Mouse (Mus musculus) intestine, embryonic 14.5 days (tissue): ENCODE results near the gene Vgll4. TPM values are rescaled to one million over a fixed set of nuclear protein-coding genes. Genes with fewer than 3 reads are reported as not detected.
A peak's percentile ranks its signal among the peaks of the same experiment; 100 is the strongest.

Source experiments
- ATAC-seq: fragments of 200-750 bp; cut with Nextera tagmentation; replicated peaks from 2 replicates; pipeline ENCODE4 v1.8.0; 2017; ENCODE audit warnings: low read depth, moderate number of reproducible peaks, moderate TSS enrichment, moderate library complexity; ENCODE audit not compliant: low FRiP score, low TSS enrichment
- DNase-seq: peaks from one replicate; pipeline ENCODE4 v3.0.0-alpha.2; 2018; ENCODE audit warnings: low spot score
- H3K27ac ChIP-seq: fragments of 300-500 bp; sonication (generic); 2 replicates; pipeline ENCODE4 v1.5.1; 2014; ENCODE audit warnings: low read depth, mild to moderate bottlenecking, control low read depth
- H3K27me3 ChIP-seq: fragments of 300-500 bp; sonication (generic); replicated peaks from 2 replicates; pipeline ENCODE4 v1.6.1; 2014; ENCODE audit warnings: low read length, control low read depth; ENCODE audit not compliant: control insufficient read depth, insufficient read depth
- H3K36me3 ChIP-seq: fragments of 300-500 bp; sonication (generic); 2 replicates; pipeline ENCODE4 v1.6.1; 2014; ENCODE audit warnings: low read length, control low read depth; ENCODE audit not compliant: control insufficient read depth, insufficient read depth
- H3K4me1 ChIP-seq: fragments of 300-500 bp; sonication (generic); replicated peaks from 2 replicates; pipeline ENCODE4 v1.6.1; 2014; ENCODE audit warnings: low read length, control low read depth, mixed read lengths; ENCODE audit not compliant: control insufficient read depth, insufficient read depth
- H3K4me2 ChIP-seq: fragments of 300-500 bp; sonication (generic); 2 replicates; pipeline ENCODE4 v1.6.1; 2014; ENCODE audit warnings: low read length
- H3K4me3 ChIP-seq: fragments of 300-500 bp; sonication (generic); 2 replicates; pipeline ENCODE4 v1.5.1; 2014; ENCODE audit warnings: low read depth, low read length, control low read depth, mixed read lengths
- H3K9ac ChIP-seq: fragments of 300-500 bp; sonication (generic); 2 replicates; pipeline ENCODE4 v1.6.1; 2014; ENCODE audit warnings: mild to moderate bottlenecking, low read length
- H3K9me3 ChIP-seq: fragments of 300-500 bp; sonication (generic); 2 replicates; pipeline ENCODE4 v1.6.1; 2016; ENCODE audit warnings: low read length, control low read depth; ENCODE audit not compliant: control insufficient read depth
- whole genome bisulfite sequencing: fragments of 180-500 bp; shearing (Covaris S2); extraction: QIAGEN DNeasy Blood & Tissue Kit; methylation state at CpG from one replicate; pipeline ENCODE4 v1.1.7; 2014; 5-methylcytosine and 5-hydroxymethylcytosine counted together
- polyA plus RNA-seq: library from polyadenylated mRNA; unstranded; fragments of >200 nt; fragmentation: Nextera tagmentation; extraction: Ambion mirVana; gene quantifications from 2 replicates; pipeline ENCODE4 v1.2.1, GENCODE M21; 2014

The Vgll4 gene
- polyA plus RNA-seq, 1 experiment from 2014 or later, result 72.0 TPM

- no peak overlapping the region for H3K9ac ChIP-seq
- no peaks in the 10 kb centered on the region for H3K36me3 ChIP-seq
- no peak overlapping the region for H3K27ac ChIP-seq
- no peaks in the 10 kb centered on the region for H3K27me3 ChIP-seq
- H3K9me3 ChIP-seq, result no peaks in the 10 kb centered on the region
- WGBS, result 87% methylated on average over 4 of the region's 4 CpGs
- DNase-seq (no peak), ATAC-seq (no peak)
- H3K4me3 ChIP-seq, result no peak overlapping the region
- H3K4me1 ChIP-seq, result no peaks in the 10 kb centered on the region
- no peak overlapping the region for H3K4me2 ChIP-seq
Measured at GRCm38 (mm10) chr6:114991909-114992308, 22.1 kb upstream of the Vgll4 start.

GRCm38 (mm10) chr6:114988619-114988980 lies 18.8 kb upstream of the Vgll4 start:
- H3K27ac ChIP-seq, result no peak overlapping the region
- ATAC-seq, result no peak
- no peaks in the 10 kb centered on the region for H3K27me3 ChIP-seq
- no peaks in the 10 kb centered on the region for H3K9me3 ChIP-seq
- H3K9ac ChIP-seq, result no peak overlapping the region
- no peak overlapping the region for H3K4me3 ChIP-seq
- H3K36me3 ChIP-seq, result no peaks in the 10 kb centered on the region
- no peak for DNase-seq
- no peaks in the 10 kb centered on the region for H3K4me1 ChIP-seq
- WGBS, result 65% methylated on average over 3 of the region's 3 CpGs
- no peak overlapping the region for H3K4me2 ChIP-seq

GRCm38 (mm10) chr6:114987966-114988618 lies 18.3 kb upstream of the Vgll4 start:
- Histone ChIP-seq H3K4me2 (no peak overlapping the region), H3K36me3 (no peaks in the 10 kb centered on the region), H3K9me3 (no peaks in the 10 kb centered on the region), H3K9ac (no peak overlapping the region), H3K27me3 (no peaks in the 10 kb centered on the region), H3K4me3 (no peak overlapping the region), H3K27ac (no peak overlapping the region), H3K4me1 (no peaks in the 10 kb centered on the region)
- 60% methylated on average over 7 of the region's 7 CpGs for WGBS
- ATAC-seq (peak; percentile 48; the same call in 1 of the 2 replicates), DNase-seq (no peak)

GRCm38 (mm10) chr6:114982671-114983070 lies 12.9 kb upstream of the Vgll4 start:
- DNase-seq (no peak), ATAC-seq (no peak)
- Histone ChIP-seq H3K27ac (no peak overlapping the region), H3K36me3 (no peaks in the 10 kb centered on the region), H3K4me2 (no peak overlapping the region), H3K27me3 (no peaks in the 10 kb centered on the region), H3K4me3 (no peak overlapping the region), H3K4me1 (no peaks in the 10 kb centered on the region), H3K9me3 (no peaks in the 10 kb centered on the region), H3K9ac (no peak overlapping the region)
- 68% methylated on average over 7 of the region's 7 CpGs for WGBS

GRCm38 (mm10) chr6:114979715-114980114 lies 9.9 kb upstream of the Vgll4 start:
- ATAC-seq, result no peak
- H3K4me1 ChIP-seq, result no peaks in the 10 kb centered on the region

GRCm38 (mm10) chr6:114976915-114977419 lies 7.2 kb upstream of the Vgll4 start:
- DNase-seq (no peak), ATAC-seq (no peak)
- Histone ChIP-seq H3K9me3 (no peaks in the 10 kb centered on the region), H3K4me2 (no peak overlapping the region), H3K27me3 (no peaks in the 10 kb centered on the region), H3K4me1 (no peaks in the 10 kb centered on the region), H3K9ac (no peak overlapping the region), H3K27ac (no peak overlapping the region), H3K36me3 (no peaks in the 10 kb centered on the region), H3K4me3 (no peak overlapping the region)
- WGBS, result 65% methylated on average over 7 of the region's 7 CpGs

More at GRCm38 (mm10) chr6:114979715-114980114, 9.9 kb upstream of the Vgll4 start:
- no peak overlapping the region for H3K4me3 ChIP-seq
- DNase-seq, result no peak
- no peak overlapping the region for H3K4me2 ChIP-seq
- no peak overlapping the region for H3K27ac ChIP-seq
- H3K36me3 ChIP-seq, result no peaks in the 10 kb centered on the region
- no peak overlapping the region for H3K9ac ChIP-seq
- no peaks in the 10 kb centered on the region for H3K9me3 ChIP-seq
- H3K27me3 ChIP-seq, result no peaks in the 10 kb centered on the region
- 81% methylated on average over 1 of the region's 1 CpGs for WGBS

- Histone ChIP-seq H3K27ac (no peak overlapping the region), H3K36me3 (no peaks in the 10 kb centered on the region), H3K4me1 (0 out of 2 replicates have a peak, but pooled peaks cover 4% of the 10 kb centered on the region), H3K4me3 (no peak overlapping the region), H3K9me3 (no peaks in the 10 kb centered on the region), H3K27me3 (0 out of 2 replicates have a peak, but pooled peaks cover 1% of the 10 kb centered on the region), H3K4me2 (no peak overlapping the region), H3K9ac (no peak overlapping the region)
- DNase-seq (no peak), ATAC-seq (no peak)
- WGBS, result 100% methylated on average over 1 of the region's 1 CpGs
Measured at GRCm38 (mm10) chr6:114974331-114974730, 4.5 kb upstream of the Vgll4 start.

- Histone ChIP-seq H3K4me3 (no peak overlapping the region), H3K9me3 (no peaks in the 10 kb centered on the region), H3K9ac (no peak overlapping the region), H3K27ac (no peak overlapping the region), H3K36me3 (no peaks in the 10 kb centered on the region), H3K27me3 (0 out of 2 replicates have a peak, but pooled peaks cover 4% of the 10 kb centered on the region), H3K4me2 (no peak overlapping the region), H3K4me1 (0 out of 2 replicates have a peak, but pooled peaks cover 4% of the 10 kb centered on the region)
- 64% methylated on average over 1 of the region's 1 CpGs for whole genome bisulfite sequencing
- DNase-seq (no peak), ATAC-seq (no peak)
Measured at GRCm38 (mm10) chr6:114972988-114973387, 3.2 kb upstream of the Vgll4 start.

- Histone ChIP-seq H3K36me3 (no peaks in the 10 kb centered on the region), H3K27me3 (0 out of 2 replicates have a peak, but pooled peaks cover 9% of the 10 kb centered on the region), H3K27ac (no peak overlapping the region), H3K9ac (no peak overlapping the region), H3K4me2 (no peak overlapping the region), H3K9me3 (no peaks in the 10 kb centered on the region), H3K4me3 (no peak overlapping the region), H3K4me1 (0 out of 2 replicates have a peak, but pooled peaks cover 4% of the 10 kb centered on the region)
- DNase-seq (no peak), ATAC-seq (no peak)
- WGBS, result 66% methylated on average over 5 of the region's 5 CpGs
Measured at GRCm38 (mm10) chr6:114970895-114971294, 1.1 kb upstream of the Vgll4 start.
